Mouse (Mus musculus) embryonic facial prominence, embryonic 15.5 days (tissue): ENCODE data around the gene Usf3. TPM values are rescaled to one million over a fixed set of nuclear protein-coding genes. Genes with fewer than 3 reads are reported as not detected.

Source experiments
- ATAC-seq: fragments of 200-750 bp; cut with Nextera tagmentation; 2 replicates; pipeline ENCODE4 v1.8.0; 2017; ENCODE audit warnings: low read depth, moderate TSS enrichment; ENCODE audit not compliant: insufficient number of reproducible peaks, low FRiP score, low TSS enrichment
- H3K27ac ChIP-seq: fragments of 300-500 bp; sonication (generic); replicated peaks from 2 replicates; pipeline ENCODE4 v1.5.1; 2015; ENCODE audit warnings: mild to moderate bottlenecking, inconsistent platforms
- H3K27me3 ChIP-seq: fragments of 300-500 bp; sonication (generic); 2 replicates; pipeline ENCODE4 v1.6.1; 2015; ENCODE audit warnings: inconsistent platforms
- H3K36me3 ChIP-seq: fragments of 300-500 bp; sonication (generic); 2 replicates; pipeline ENCODE4 v1.6.1; 2015; ENCODE audit warnings: mild to moderate bottlenecking, inconsistent platforms
- H3K4me1 ChIP-seq: fragments of 300-500 bp; sonication (generic); 2 replicates; pipeline ENCODE4 v1.6.1; 2015; ENCODE audit warnings: inconsistent platforms
- H3K4me2 ChIP-seq: fragments of 300-500 bp; sonication (generic); replicated peaks from 2 replicates; pipeline ENCODE4 v1.6.1; 2015; ENCODE audit warnings: mild to moderate bottlenecking, inconsistent platforms
- H3K4me3 ChIP-seq: fragments of 300-500 bp; sonication (generic); replicated peaks from 2 replicates; pipeline ENCODE4 v1.5.1; 2015; ENCODE audit warnings: mild to moderate bottlenecking, inconsistent platforms
- H3K9ac ChIP-seq: fragments of 300-500 bp; sonication (generic); 2 replicates; pipeline ENCODE4 v1.6.1; 2015; ENCODE audit warnings: inconsistent platforms
- H3K9me3 ChIP-seq: fragments of 300-500 bp; sonication (generic); replicated peaks from 2 replicates; pipeline ENCODE4 v1.6.1; 2016; ENCODE audit warnings: inconsistent platforms
- WGBS: fragments of 180-500 bp; shearing (Covaris S2); methylation state at CpG from one replicate; pipeline ENCODE4 v1.1.7; 2015; 5-methylcytosine and 5-hydroxymethylcytosine counted together
- polyA plus RNA-seq: library from polyadenylated mRNA; unstranded; fragments of >200 nt; fragmentation: Nextera tagmentation; extraction: Ambion mirVana; gene quantifications from 2 replicates; pipeline ENCODE4 v1.2.1, GENCODE M21; 2015

Usf3 gene
- polyA plus RNA-seq, 1 experiment from 2014 or later = 2.3 TPM

- no peak overlapping the region for H3K9ac ChIP-seq
- H3K9me3 ChIP-seq = no peaks in the 10 kb centered on the region
- H3K4me1 ChIP-seq = no peaks in the 10 kb centered on the region
- H3K4me3 ChIP-seq = no peak overlapping the region
- 65% methylated on average over 6 of the region's 6 CpGs for WGBS
- H3K27ac ChIP-seq = no peak overlapping the region
- no peak overlapping the region for H3K4me2 ChIP-seq
- no peaks in the 10 kb centered on the region for H3K36me3 ChIP-seq
- ATAC-seq = no peak
- no peaks in the 10 kb centered on the region for H3K27me3 ChIP-seq
Measured at GRCm38 (mm10) chr16:44269578-44269977, 96.5 kb downstream of the Usf3 start.

- H3K27ac ChIP-seq = no peak overlapping the region
- H3K4me2 ChIP-seq = no peak overlapping the region
- H3K9ac ChIP-seq = no peak overlapping the region
- no peaks in the 10 kb centered on the region for H3K27me3 ChIP-seq
- no peak for ATAC-seq
- H3K9me3 ChIP-seq = no peaks in the 10 kb centered on the region
- no peaks in the 10 kb centered on the region for H3K36me3 ChIP-seq
- H3K4me1 ChIP-seq = no peaks in the 10 kb centered on the region
- H3K4me3 ChIP-seq = no peak overlapping the region
- WGBS = 79% methylated on average over 5 of the region's 5 CpGs
Measured at GRCm38 (mm10) chr16:44270606-44271005, 97.6 kb downstream of the Usf3 start.

GRCm38 (mm10) chr16:44271371-44272038, 98.5 kb downstream of the Usf3 start:
- no peak overlapping the region for H3K4me3 ChIP-seq
- no peak overlapping the region for H3K4me2 ChIP-seq
- H3K4me1 ChIP-seq = no peaks in the 10 kb centered on the region
- no peak overlapping the region for H3K9ac ChIP-seq
- H3K27me3 ChIP-seq = no peaks in the 10 kb centered on the region
- H3K9me3 ChIP-seq = no peaks in the 10 kb centered on the region
- H3K27ac ChIP-seq = no peak overlapping the region
- WGBS = 69% methylated on average over 9 of the region's 9 CpGs
- ATAC-seq = no peak
- H3K36me3 ChIP-seq = no peaks in the 10 kb centered on the region

Other genes starting within 250 kb of the Usf3 start
- 25.4 and 27.3 TPM in 2 replicates for gene Qtrt2, start 246.4 kb upstream of the Usf3 start, polyA plus RNA-seq
- gene Zdhhc23, start 193.5 kb upstream of the Usf3 start, polyA plus RNA-seq = 1.1 and 1.3 TPM in 2 replicates
- gene Gramd1c, start 109.9 kb upstream of the Usf3 start, polyA plus RNA-seq = 8.0 and 9.6 TPM in 2 replicates
- gene Atp6v1a, start 33.5 kb upstream of the Usf3 start, polyA plus RNA-seq = 57.8 and 58.1 TPM in 2 replicates
- 99.0 and 108 TPM in 2 replicates for gene Naa50, start 33.4 kb upstream of the Usf3 start, polyA plus RNA-seq
- gene Sidt1, start 159.9 kb downstream of the Usf3 start, polyA plus RNA-seq = 0.32 and 0.60 TPM in 2 replicates
- gene Spice1, start 173.9 kb downstream of the Usf3 start, polyA plus RNA-seq = 29.5 and 31.1 TPM in 2 replicates
- 3.0 and 5.3 TPM in 2 replicates for gene Cfap44, start 221.6 kb downstream of the Usf3 start, polyA plus RNA-seq